Mouse (Mus musculus): ENCODE data around the gene Coro7.

Coro7 gene

DNA sequence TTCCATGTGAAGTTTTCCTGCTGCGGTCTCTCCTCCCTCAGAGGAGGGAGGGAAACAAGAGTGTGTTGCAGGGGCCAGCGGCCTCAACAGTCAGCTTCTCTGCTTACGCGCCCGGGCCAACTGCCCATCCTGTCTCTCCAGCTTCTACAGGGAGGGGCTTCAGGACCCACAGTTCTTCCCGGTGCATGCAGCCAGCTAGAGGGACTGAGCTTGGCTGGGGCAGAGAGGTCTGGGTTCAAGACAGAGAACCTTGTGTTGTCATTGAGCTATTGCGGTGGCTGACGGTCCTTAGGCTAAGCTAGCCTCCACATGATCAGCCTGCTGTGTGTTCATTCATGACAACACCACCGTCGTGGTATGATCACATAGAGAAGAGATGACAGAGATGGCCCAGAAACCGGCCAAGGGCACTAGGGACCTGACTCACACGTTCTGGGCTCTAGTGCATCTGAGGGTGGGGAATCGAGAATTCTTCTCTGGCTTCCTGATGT is 31.9 kb downstream of the Coro7 start:
- DNase-seq = no peak

DNA sequence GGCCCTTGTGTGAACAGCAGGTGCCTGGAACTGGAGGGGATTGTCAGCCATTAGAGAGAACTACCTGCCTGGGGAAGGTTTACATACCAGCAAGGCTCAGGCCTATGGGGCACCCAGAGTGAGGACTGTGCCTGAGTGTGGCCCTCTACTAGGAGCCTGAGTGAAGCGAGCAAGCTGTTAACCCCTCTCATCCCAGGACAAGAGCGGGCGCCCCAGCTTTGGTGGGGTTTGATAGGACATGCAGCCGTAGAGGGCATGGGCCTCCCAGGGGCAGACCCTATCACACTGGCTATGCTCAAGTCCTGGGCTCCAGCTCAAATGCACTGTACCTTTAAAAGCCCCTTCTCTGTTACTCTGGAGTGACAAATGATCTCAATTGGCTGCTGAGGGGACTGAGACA is 32.7 kb downstream of the Coro7 start:
- no peak for DNase-seq

DNA sequence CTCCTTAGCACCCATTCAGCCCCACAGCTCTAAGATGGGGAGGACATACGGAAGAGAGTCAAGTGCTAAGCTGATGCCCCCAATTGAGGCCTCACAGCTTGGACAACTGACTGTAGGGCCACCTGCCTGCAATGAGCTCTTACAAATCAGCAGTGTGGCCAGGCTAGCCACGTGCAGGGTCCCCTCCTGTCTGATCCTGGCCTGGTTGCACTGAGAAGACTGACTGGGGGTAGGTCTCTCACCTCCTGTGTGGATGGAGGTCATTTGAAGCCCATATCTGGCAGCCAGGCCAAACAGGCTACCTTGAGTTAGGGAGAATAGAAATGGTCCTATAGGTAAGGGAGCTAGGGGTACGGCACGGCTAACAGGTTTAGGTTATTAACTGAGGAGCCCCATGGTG is 33.7 kb downstream of the Coro7 start:
- DNase-seq = no peak

DNA sequence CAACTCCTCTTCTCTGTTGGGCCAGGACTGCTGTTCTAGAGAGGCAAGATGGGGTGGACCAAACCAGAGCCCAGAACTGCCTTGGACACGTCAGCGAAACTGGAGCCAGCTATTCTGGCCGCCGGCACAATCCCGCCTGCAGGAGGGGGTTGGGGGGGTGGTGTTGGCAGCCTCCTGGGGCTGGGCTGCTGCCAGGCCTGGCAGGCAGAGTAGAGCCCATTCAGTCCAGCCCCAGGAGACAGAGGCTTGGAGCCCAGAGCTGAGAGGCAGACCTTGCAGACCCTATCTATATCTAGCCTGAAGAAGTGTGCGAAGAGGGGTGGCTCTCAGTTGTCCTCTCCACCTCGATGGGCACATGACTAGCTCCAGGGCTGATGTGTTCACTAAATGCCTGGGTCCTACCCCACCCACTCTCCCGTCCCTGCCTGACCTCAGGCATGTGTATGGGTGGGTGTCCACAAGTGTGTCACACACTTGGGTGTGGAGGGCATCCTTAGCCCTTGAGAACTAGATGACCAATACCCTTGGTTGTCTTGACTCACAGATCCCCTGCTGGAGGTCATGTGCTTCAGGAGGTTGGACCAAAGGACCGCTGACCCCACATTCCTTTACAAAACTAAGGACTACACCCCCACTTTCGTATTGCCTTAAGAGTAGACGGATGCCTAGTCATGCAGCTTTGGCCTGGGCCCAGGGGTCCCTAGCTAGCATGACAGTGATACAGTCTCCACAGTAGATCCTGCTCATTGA is 35.7 kb downstream of the Coro7 start:
- no peak for DNase-seq

DNA sequence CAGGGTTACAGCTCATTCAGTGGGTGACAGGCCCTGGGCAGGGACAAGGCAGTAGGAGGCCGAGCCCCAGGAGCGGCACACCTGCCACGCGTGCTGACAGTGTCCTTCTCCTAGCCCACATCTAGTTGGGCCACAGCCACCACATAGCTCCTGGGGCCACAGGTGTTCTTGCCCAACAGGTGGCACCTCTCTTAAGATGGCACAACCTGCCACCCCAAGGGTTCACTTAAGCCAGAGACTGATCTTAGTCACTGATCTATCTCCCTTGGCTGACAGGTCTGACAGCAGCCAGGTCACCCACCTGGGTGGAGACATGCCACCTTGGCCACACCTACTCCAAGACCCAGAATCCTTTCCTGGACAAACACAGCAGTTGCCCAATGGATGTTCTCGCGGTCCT is 36.6 kb downstream of the Coro7 start:
- DNase-seq = no peak

DNA sequence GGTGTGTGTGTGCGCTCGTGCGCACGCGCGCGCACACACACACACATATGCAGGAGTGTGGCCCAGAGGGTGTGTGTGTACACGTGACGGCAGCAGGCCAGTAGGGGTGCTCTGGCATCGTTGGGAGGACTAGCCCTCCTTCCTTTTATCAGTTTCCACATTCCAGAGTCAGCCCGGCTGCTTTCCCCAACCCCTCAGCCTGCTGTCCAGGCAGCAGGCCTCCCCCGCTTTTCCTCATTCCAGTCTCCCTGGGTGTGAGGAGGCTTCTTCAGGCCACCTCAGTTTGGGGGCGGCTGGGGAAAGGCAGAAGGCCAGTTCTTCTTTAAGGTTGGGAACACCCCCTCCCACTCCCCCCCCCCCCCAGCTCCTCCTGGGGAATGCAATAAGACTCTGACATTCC is 37.4 kb downstream of the Coro7 start:
- peak; percentile 59 for DNase-seq

DNA sequence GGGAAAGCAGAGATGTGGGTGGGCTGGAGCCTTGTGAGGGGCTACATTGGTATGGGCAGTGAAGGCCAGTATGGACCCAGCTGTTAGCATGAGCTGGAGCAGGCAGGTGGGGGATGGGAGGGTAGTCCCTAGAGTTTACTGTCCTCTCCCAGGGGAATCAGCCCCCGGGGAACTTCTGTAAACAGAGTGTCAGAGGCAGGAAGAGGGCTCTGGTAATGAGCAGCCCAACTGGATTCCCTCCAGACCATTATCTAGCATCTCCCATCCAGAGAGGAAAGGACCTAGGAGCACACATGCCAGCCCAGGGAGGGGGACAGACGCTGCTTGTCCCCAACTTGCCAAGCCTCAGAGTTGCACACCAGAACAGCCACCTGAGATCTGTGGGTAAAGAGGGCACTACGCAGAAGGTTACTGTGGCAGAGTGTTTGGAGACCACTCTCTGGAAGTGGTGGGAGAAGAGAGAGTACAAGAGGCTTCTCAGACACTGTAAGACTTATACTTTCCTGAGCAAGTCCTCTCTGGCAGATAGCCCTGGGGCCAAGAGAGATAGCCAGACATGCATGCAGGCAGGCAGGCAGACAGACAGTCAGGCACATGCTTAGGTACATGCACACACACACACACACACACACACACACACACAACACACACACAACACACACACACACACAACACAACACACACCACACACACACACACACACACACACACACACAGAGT is 38.3 kb downstream of the Coro7 start:
- DNase-seq = peak; percentile 54

DNA sequence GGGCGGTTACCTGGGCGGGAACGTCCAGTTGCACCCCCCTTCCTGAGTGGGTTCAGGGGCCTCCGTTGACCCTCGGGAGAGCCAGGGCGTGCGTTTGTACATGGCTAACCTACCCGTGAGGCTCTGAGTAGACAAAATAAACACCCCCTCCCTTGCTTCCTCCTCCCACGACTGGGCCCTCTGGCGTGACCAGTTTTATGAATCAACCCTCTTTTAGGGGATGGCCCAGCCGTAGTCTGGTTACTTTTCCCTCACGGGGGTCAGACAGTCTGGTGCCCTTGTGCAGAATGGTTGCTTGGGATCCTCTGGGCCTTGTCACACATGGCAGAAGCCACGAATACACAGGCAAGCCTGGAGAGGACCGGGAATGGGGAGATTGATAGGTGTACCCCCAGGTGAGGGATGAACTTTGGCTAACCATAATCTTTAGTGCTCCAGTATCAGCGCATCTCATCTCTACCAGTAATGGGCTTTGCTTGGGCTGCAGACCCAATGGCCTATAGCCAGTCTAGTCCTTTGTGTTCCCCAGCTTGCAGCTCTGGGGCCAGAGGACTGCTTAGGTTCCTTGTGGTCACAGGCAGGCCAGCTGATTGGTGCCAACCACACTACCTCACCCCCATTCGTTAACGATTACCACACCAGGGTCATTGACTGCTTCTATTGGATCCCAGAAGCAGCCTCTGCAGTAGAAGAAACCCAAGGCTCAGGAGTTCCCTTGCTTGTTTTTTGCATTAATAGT is 39.1 kb downstream of the Coro7 start:
- peak; percentile 39 for DNase-seq

DNA sequence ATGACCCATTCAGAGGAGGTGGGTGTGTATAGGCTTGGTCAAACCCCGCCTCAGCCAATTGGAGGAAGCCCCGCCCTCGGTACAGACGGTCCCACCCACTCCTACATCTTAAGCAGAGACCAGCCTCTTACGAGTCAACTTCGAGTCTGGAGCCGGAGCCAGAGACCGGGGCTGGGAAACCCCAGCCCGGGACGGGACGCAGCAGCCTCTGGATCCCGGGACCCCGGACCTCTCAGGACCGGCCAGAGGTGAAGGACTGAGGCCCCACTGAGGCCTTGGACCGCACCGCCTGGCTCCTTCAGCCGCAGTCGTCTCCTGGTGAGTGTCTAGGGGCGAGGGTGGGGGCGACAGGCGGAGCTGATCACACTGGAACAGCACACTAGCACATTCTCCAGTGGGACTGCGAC is 39.7 kb downstream of the Coro7 start, which contains the start of the genes Vasn and Dnaja3:
Gene Vasn (plus strand): TSS at position 111 of the 407 bp plus-strand sequence.
Gene Dnaja3 (plus strand): TSS at position 159 of the 407 bp plus-strand sequence.
- peak; percentile 91 for DNase-seq

DNA sequence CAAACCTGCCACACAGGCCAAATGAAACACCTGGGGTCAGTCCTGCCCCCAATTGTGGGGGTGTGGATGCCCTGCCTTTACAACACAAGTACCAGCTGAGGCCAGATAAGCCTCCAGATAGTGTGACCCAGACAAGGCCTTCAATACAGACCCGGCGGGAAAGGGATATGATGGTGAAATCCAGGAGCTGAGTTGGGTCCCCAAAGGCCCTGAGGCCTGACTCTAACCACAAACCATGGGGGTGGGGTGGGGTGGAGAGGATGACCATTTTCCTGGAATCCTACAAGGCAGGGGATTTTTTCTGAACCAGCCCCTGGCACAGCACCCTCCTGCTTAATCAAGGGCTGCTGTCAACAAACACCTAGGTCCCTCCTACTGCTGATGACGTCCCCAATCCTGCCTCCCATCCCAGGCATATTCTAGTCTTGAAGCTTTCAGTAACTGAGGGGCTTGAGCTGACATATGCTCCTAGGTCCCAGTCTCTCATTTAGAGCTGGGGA is 40.6 kb downstream of the Coro7 start:
- DNase-seq = no peak

DNA sequence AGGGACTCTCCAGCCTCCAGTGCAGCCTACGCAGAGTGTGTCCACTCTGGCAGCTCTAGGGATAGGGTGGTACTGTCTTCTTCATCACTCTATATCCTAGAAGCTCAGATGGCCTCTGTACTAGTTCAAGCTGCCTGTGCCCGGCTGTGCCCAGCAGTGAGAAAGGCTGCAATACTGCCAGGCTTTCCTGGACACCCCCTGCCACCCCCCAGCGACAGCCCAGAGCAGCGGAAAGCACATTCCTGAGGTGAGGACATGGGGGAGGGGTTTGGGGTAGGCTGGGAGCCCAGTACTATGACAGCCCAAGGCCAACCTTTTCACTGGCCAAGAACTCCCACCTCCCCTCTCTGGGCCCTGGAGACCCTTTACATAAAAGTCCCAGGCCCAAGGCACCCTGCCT is 43.8 kb downstream of the Coro7 start:
- DNase-seq = no peak

DNA sequence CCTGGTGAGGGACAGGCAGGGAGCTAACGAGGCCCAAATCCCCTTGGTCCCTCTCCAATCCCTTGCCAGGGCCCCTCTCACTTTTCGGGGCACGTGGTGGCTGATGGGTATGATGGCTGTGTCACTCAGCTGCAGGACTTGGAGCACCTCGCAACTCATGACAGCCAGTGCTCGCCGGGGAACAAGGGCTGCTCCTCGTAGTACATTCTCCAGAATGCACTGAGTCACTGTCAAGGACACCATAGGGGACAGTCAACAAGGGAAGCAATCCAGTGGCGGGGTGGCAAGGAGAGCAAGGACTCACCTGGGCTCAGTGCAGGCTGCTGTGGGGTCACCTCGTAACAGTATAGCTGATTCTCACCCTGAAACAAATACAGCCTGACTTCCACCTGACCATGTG is 44.9 kb downstream of the Coro7 start:
- DNase-seq = no peak

DNA sequence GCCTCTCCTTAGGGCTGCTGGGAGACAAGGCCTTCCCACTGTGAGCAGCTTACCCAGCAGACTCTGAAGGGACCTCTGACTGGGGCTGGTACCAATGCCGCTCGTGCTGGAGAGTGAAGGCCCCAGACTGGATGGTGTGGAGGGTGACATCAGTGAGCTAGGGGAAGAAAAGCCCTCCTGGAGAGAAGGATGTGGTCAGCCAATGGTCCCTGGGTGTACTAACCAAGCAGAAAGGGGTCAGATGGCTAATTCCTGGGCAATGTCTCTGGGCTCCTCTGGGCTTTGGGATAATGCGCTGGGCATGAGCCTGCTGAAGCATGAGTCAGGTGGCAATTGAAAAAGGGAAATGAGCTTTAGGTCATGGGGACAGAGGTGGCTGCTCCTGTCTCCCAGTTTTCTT is 45.9 kb downstream of the Coro7 start:
- DNase-seq = no peak

DNA sequence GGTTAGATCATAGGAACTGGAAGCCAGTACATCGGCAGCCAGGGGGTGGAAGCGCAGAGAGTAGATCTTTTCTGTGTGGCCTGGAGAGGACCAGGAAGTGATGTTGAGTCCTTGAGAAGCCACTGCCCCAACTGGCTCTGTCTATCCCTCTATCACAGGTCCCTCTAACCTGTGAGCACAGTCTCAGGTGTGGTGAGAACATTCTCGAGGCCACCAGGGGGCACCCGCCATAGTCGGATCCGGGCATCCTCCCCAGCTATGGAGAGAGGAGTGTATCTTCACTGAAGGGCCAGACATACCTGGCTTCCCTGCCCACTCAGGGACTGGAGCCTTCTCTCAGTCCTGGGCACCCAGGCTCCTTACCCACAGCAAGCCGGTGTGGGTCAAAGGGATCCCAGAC is 47.5 kb downstream of the Coro7 start:
- DNase-seq = peak; percentile 51

DNA sequence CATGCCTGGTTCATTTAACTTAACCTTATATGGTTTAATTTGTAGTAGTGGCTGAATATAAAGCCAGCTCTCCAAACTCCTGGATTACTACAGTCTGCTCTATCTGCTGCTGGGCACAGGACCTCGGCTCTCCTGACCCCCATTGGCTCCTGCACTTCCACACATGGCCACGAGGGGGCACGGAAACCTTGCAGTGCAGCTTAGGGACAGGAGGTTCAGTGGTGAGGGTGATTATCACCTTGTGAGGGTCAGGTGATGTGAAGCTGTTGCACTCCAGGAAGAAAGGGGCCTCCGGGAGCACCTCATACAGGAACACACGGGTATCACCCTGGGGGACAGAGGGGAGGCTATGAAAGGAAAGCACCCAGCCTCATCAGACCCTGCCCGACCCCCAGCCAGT is 49.6 kb downstream of the Coro7 start:
- peak; percentile 83 for DNase-seq

DNA sequence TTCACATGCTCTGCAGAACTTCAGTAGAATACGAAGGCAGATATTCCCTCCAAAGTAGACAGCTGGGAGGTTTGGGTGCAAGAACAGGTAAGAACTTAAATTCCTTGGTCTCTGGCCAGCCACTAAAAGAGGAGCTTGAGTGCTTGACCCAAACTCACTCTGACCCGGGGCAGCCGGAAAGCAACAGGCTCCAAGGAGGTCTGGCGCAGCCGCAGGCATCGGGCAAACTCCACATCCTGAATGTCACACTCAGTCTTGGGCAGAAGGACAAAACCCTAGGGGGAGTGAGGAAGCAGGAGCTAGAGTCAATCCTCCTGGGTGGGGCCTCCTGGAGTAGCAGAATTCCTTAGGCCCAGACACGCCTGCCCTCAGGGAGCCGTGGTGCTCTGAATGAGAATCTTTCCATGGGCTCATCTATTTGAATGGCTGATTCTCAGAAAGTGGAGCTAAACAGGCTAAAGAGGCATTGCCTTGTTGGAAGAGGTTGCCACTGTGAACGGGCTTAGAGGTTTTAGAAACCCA is 50.6 kb downstream of the Coro7 start:
- DNase-seq = no peak

DNA sequence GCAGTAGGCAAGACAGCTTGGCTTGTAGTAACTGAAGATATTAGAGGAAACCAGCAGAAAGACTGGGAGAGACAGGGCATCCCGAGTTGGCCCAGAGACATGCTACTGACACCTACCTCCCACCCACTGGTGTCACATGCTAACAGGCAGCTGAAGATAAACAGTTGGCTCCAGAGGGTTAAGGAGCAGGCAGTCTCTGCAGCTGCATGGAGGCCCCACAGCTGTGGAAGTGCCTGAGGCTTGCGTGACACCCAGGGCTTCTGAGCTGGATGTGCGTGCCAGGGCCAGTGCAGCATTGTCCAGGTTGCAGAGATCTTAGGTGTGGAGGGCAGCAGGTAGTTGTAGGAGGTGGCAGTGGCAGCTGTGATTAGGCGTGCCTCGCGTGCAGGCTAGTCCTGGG is 52.5 kb downstream of the Coro7 start:
- no peak for DNase-seq

DNA sequence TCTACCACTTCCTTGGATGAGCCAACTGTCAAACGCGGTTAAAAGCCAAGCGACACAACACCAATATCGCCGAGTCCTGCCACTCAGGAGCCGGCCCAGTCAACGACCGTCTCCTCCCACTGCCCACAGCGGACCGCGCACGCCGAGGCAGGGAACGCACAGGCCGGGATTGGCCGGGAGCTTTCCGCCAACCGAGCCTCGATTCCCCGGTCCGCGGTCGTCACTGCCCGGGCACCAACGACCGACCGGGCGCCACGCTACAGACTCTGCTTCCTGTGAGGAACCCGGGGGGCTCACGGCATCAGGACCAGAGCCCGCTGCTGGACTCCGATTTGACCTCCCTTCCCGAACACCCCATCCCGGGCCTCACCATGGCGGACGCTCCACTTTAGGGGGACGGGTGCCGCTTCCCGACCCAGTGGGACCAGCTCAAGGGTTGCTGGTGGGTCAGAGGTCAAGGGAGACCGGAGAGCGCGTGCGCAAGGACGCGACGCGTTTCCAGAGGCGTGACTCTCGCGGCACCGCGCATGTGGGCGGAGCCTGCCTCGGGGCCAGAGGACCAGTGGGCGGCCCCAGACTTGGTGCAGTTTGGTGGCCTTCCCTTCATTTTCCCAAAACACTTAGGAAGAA is 55.0 kb downstream of the Coro7 start, which contains the start of gene Pam16:
Gene Pam16 (minus strand): TSS at position 508 of the 630 bp plus-strand sequence.
- DNase-seq = peak; percentile 94

DNA sequence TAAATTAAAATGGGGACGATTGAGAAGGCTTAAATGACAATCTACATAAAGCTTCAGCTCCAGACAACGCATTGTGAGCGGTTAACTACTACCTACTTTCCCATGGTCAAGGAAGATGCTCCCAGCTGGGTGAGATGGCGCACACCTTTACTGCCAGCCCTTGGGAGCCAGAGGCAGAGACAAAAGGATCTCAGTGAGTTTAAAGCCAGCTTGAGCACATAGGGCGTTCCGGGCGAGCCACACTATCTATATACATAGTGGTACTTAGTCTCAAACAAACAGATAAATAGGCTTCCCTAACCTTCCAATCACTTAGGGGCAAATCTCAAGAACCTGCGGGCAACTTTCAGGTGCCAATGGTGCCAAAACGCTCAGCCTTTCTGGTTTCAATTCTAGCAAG is 55.5 kb downstream of the Coro7 start:
- peak; percentile 52 for DNase-seq

DNA sequence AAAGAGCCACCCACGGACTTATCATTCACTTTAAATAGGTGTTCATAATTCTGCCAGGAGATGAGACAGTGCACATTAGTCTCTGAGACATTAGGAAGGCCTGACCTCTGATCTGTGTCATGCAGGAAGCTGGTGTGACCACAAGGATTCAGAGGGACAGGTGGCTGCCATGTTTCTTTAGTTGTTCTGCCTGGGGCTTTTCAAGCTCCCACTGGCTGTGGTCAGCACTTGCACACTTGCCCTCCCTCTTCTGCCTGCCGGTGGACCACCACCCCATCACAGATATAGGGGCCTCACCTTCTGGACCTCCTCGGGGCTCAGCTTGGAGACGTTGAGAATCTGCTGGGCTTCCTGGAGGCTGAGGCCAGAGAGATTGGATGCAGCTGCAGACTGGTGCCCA is 62.7 kb downstream of the Coro7 start:
- DNase-seq = no peak

DNA sequence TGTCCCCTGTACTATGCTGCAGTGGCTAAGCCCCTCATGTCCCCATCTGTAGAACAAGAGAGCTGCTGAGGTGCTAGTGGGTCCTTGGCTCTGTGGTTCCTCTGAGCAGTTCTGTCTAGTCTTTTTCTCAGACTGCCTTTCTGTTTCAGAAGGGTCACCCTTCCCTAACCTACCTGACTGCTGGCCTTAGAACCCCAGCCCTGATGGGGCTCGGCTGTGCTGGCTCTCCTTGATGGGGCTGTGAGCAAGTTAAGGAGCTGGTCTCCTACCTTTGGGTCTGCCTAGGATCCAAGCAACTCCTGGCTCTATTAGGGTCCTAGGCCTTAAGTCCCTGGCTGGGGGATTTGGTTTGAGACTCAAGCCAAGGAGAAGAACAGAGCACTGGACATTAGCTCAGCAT is 64.3 kb downstream of the Coro7 start:
- no peak for DNase-seq

DNA sequence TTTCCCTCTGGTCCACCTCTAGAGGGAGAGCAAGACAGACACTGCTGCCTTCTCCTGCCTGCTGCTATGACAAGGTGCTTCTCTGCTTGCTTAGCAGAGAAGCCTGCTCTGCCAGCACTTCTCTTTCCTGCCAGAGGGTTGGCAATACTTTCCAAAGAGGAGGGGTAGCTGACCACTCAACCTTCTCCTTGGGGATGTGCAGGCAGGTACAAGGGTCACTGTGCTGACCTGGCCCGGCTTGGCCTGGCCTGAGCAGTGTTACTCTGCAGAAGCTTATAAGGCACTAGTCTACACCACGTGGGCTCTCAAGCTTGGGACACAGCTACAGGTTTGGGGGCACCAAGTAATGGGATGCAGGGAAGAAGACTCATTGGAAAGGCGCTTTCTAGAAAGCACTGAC is 64.9 kb downstream of the Coro7 start:
- no peak for DNase-seq

DNA sequence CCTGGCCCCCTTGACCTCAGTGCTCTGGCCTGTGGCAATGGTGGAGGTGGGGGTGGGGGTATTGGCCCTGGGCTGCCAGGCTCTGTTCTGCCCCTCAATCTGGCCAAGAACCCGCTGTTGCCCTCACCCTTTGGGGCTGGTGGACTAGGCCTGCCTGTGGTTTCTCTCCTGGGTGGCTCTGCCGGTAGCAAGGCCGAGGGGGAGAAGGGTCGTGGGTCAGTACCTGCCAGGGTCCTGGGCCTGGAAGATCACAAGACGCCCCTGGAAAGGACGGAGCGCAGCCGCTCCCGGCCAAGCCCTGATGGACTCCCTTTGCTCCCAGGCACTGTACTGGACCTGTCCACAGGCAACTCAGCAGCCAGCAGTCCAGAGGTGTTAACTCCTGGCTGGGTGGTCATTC is 65.8 kb downstream of the Coro7 start:
- no peak for DNase-seq
